Mouse (Mus musculus): ENCODE measurements at regions not wholly inside any gene's neighbourhood (a gene's known extent, or its start where the extent isn't known, plus 50 kb on each side); places are given as distances from the start of the nearest gene placed in this dataset.

DNA sequence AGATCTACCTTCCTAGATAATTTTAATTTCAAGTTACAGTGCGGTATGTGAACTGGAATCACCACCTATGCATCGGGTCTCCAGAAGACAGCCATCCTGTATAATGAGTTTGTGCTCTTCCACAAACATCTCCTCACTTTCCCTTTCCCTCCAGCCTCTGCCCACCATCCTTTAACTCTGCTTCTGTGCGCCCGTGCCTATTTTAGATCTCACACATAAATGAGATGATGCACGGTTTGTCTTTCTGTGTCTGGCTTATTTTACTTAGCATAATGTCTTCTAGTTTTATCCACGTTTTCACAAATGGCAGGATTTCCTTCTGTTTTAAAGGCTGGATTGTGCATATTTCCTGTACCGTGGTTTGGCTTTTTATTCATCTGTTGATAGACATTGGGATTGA is 227.8 kb upstream of the Podxl start:
- no peak for DNase-seq
- H3K36me3 ChIP-seq (ENCODE audit: control insufficient read depth, insufficient read depth, low read length), result no peaks in the 10 kb centered on the region
- no peak for TF ChIP-seq CTCF (IDR thresholded peaks at IDR 0.05; ENCODE audit: borderline replicate concordance, control insufficient read depth, extremely low read depth, insufficient read depth, low read length, poor library complexity)
- TF ChIP-seq POLR2A (IDR thresholded peaks at IDR 0.05; ENCODE audit: control insufficient read depth, extremely low read depth, insufficient read depth, low read length, poor library complexity), result no peak
- H3K27me3 ChIP-seq (ENCODE audit: control insufficient read depth, insufficient read depth, low read length), result no peaks in the 10 kb centered on the region
- WGBS, result 75% methylated on average over 7 of the region's 7 CpGs
- no peaks in the 10 kb centered on the region for H3K4me1 ChIP-seq (replicated peaks; ENCODE audit: control insufficient read depth, insufficient read depth, low read length)
- H3K4me3 ChIP-seq (ENCODE audit: control insufficient read depth, insufficient read depth, low read length), result no peak overlapping the region
- no peak overlapping the region for H3K27ac ChIP-seq (ENCODE audit: control insufficient read depth, insufficient read depth, low read length)

DNA sequence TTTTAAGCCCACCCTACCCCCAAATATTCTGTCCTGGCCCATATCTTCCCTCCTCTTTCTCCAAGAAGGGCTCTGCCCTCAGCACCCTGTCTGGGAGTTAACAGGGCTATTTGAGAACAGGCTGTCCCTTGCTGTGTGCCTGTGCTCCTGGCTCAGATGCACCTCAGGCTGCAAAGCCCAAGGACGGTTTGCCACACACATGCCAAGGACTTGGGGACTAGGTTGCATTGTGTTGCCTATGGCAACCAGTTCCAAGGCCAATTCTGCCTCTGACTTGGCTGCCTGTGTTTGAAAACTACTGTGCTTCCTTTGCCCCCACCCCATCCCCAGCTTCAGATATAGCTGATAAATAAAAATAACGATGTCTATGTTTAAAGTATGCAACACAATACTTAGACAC is 227.1 kb upstream of the Podxl start:
- no peak overlapping the region for H3K4me3 ChIP-seq (ENCODE audit: control insufficient read depth, insufficient read depth, low read length)
- no peak overlapping the region for H3K27ac ChIP-seq (ENCODE audit: control insufficient read depth, insufficient read depth, low read length)
- 81% methylated on average over 2 of the region's 2 CpGs for WGBS
- no peak for TF ChIP-seq POLR2A (IDR thresholded peaks at IDR 0.05; ENCODE audit: control insufficient read depth, extremely low read depth, insufficient read depth, low read length, poor library complexity)
- H3K4me1 ChIP-seq (replicated peaks; ENCODE audit: control insufficient read depth, insufficient read depth, low read length), result no peaks in the 10 kb centered on the region
- DNase-seq, result no peak
- no peaks in the 10 kb centered on the region for H3K36me3 ChIP-seq (ENCODE audit: control insufficient read depth, insufficient read depth, low read length)
- H3K27me3 ChIP-seq (ENCODE audit: control insufficient read depth, insufficient read depth, low read length), result no peaks in the 10 kb centered on the region

DNA sequence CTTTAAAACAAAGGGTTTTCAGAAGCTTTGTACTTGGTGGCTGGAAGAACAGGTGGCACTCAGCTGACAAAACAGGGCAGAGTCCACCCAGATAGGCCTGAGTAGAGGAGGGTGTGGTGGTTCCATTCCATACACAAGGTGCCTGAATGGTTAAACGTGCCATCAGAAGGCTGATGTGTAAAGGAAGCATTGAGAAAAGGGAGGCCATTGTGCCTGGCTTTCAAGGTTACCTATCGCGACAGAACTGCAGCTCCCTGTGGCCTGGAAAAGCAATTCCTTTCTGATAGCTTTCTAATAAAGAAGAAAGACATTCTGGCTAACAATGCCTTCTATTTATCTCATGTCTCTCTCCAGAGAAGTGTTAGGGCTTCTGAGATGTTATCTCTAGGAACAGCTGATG is 213.1 kb upstream of the Podxl start:
- TF ChIP-seq CTCF (IDR thresholded peaks at IDR 0.05; ENCODE audit: borderline replicate concordance, control insufficient read depth, extremely low read depth, insufficient read depth, low read length, poor library complexity), result no peak
- no peak for TF ChIP-seq POLR2A (IDR thresholded peaks at IDR 0.05; ENCODE audit: control insufficient read depth, extremely low read depth, insufficient read depth, low read length, poor library complexity)
- 60% methylated on average over 3 of the region's 3 CpGs for WGBS
- H3K27ac ChIP-seq (ENCODE audit: control insufficient read depth, insufficient read depth, low read length), result no peak overlapping the region

DNA sequence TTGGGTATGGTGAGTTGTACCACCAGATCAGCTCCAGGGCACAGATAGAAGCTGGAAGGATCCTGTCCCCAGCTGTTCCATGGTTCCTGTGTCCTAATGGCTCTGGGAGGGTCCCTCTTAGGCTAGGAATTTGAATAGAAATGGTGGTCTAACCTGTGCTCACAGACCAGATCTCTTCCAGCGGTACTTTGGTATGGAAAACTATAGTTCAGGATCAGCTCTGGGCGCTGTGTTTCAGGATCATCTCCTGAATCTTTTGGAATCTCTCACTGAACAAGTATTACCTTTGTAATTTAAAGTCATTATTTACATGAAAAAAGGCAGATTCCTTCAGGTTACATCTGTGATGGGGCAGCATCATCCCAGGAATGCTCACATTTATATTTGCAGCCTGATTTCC is 208.1 kb upstream of the Podxl start:
- WGBS, result 95% methylated on average over 2 of the region's 2 CpGs
- Histone ChIP-seq H3K27ac (ENCODE audit: control insufficient read depth, insufficient read depth, low read length) (no peak overlapping the region), H3K36me3 (ENCODE audit: control insufficient read depth, insufficient read depth, low read length) (no peaks in the 10 kb centered on the region), H3K27me3 (ENCODE audit: control insufficient read depth, insufficient read depth, low read length) (no peaks in the 10 kb centered on the region), H3K4me1 (replicated peaks; ENCODE audit: control insufficient read depth, insufficient read depth, low read length) (no peaks in the 10 kb centered on the region), H3K4me3 (ENCODE audit: control insufficient read depth, insufficient read depth, low read length) (no peak overlapping the region)
- TF ChIP-seq POLR2A (IDR thresholded peaks at IDR 0.05; ENCODE audit: control insufficient read depth, extremely low read depth, insufficient read depth, low read length, poor library complexity), result no peak
- TF ChIP-seq CTCF (IDR thresholded peaks at IDR 0.05; ENCODE audit: borderline replicate concordance, control insufficient read depth, extremely low read depth, insufficient read depth, low read length, poor library complexity), result no peak
- no peak for DNase-seq

More for the DNA sequence above, 213.1 kb upstream of the Podxl start:
- H3K4me3 ChIP-seq (ENCODE audit: control insufficient read depth, insufficient read depth, low read length), result no peak overlapping the region
- DNase-seq, result no peak
- H3K27me3 ChIP-seq (ENCODE audit: control insufficient read depth, insufficient read depth, low read length), result no peaks in the 10 kb centered on the region
- H3K36me3 ChIP-seq (ENCODE audit: control insufficient read depth, insufficient read depth, low read length), result no peaks in the 10 kb centered on the region
- no peaks in the 10 kb centered on the region for H3K4me1 ChIP-seq (replicated peaks; ENCODE audit: control insufficient read depth, insufficient read depth, low read length)

DNA sequence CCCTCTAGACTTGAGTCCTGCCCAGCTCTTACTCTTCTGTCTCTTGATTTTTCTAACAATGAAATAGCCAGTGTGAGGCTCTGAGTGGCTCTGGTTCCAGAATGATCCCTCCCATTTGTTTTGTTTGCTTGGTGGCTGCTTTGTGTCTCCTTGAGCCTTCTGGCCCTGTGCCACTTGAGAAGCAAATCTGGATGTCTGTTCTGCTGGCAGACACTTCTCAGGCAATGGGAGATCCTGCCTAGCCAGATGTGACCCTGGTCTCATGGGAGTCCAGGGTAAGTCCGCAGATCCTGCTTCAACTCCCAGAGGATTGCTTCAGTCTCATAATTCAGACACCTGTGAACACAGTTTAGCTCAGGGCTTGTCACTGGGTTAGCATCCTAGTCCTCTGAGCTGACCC is 181.8 kb upstream of the Podxl start:
- Histone ChIP-seq H3K27me3 (ENCODE audit: control insufficient read depth, insufficient read depth, low read length) (no peaks in the 10 kb centered on the region), H3K36me3 (ENCODE audit: control insufficient read depth, insufficient read depth, low read length) (no peaks in the 10 kb centered on the region), H3K4me3 (ENCODE audit: control insufficient read depth, insufficient read depth, low read length) (no peak overlapping the region), H3K27ac (ENCODE audit: control insufficient read depth, insufficient read depth, low read length) (no peak overlapping the region), H3K4me1 (replicated peaks; ENCODE audit: control insufficient read depth, insufficient read depth, low read length) (no peaks in the 10 kb centered on the region)
- no peak for DNase-seq
- no peak for TF ChIP-seq POLR2A (IDR thresholded peaks at IDR 0.05; ENCODE audit: control insufficient read depth, extremely low read depth, insufficient read depth, low read length, poor library complexity)
- no peak for TF ChIP-seq CTCF (IDR thresholded peaks at IDR 0.05; ENCODE audit: borderline replicate concordance, control insufficient read depth, extremely low read depth, insufficient read depth, low read length, poor library complexity)
- 88% methylated on average over 1 of the region's 1 CpGs for WGBS

DNA sequence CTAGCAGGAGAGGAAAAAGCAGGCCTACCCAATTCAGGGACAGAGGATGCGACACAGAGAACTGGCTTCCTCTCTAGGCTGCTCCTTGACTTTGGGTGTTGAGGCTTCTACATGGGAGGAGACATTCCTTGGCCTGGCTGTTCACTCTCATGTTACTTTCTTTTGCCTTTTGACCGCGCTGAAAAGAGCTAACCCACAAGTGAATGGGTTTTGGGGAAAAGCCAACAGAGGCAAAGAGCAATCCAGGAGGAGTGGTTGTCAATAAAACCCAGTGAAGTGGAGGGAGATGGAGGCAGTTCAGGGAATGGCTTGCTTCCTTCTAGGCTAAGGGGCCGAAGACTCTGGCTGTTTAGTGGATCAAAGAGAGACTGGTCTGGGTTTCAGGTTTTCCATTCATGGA is 167.6 kb upstream of the Podxl start:
- TF ChIP-seq CTCF (IDR thresholded peaks at IDR 0.05; ENCODE audit: borderline replicate concordance, control insufficient read depth, extremely low read depth, insufficient read depth, low read length, poor library complexity), result no peak
- no peak for TF ChIP-seq POLR2A (IDR thresholded peaks at IDR 0.05; ENCODE audit: control insufficient read depth, extremely low read depth, insufficient read depth, low read length, poor library complexity)
- no peak for DNase-seq
- Histone ChIP-seq H3K36me3 (ENCODE audit: control insufficient read depth, insufficient read depth, low read length) (no peaks in the 10 kb centered on the region), H3K4me1 (replicated peaks; ENCODE audit: control insufficient read depth, insufficient read depth, low read length) (no peaks in the 10 kb centered on the region), H3K27me3 (ENCODE audit: control insufficient read depth, insufficient read depth, low read length) (no peaks in the 10 kb centered on the region), H3K4me3 (ENCODE audit: control insufficient read depth, insufficient read depth, low read length) (no peak overlapping the region), H3K27ac (ENCODE audit: control insufficient read depth, insufficient read depth, low read length) (no peak overlapping the region)
- WGBS, result 79% methylated on average over 4 of the region's 4 CpGs

DNA sequence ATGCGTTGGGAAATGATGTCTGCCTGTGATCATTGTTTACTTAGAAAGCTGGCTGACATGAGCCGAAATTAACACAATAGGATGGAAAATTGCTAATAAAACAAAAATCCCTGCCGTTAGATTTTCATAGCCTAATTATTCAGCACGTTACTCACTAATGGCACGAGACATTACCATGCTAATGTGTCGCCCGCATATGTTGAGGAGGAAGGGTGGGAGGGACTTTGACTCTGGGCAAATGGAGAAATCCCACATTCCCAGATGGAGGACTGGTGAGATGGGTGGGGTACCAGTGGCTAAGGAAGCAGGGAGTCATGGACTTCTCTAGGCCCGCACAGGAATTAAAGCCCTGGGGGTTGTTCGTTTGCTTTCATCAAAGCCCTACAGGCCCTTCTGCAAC is 155.8 kb upstream of the Podxl start:
- H3K4me3 ChIP-seq (ENCODE audit: control insufficient read depth, insufficient read depth, low read length), result no peak overlapping the region
- H3K27ac ChIP-seq (ENCODE audit: control insufficient read depth, insufficient read depth, low read length), result no peak overlapping the region
- DNase-seq, result no peak
- WGBS, result 78% methylated on average over 9 of the region's 9 CpGs
- TF ChIP-seq POLR2A (IDR thresholded peaks at IDR 0.05; ENCODE audit: control insufficient read depth, extremely low read depth, insufficient read depth, low read length, poor library complexity), result no peak
- no peak for TF ChIP-seq CTCF (IDR thresholded peaks at IDR 0.05; ENCODE audit: borderline replicate concordance, control insufficient read depth, extremely low read depth, insufficient read depth, low read length, poor library complexity)
- H3K36me3 ChIP-seq (ENCODE audit: control insufficient read depth, insufficient read depth, low read length), result no peaks in the 10 kb centered on the region
- no peaks in the 10 kb centered on the region for H3K27me3 ChIP-seq (ENCODE audit: control insufficient read depth, insufficient read depth, low read length)
- H3K4me1 ChIP-seq (replicated peaks; ENCODE audit: control insufficient read depth, insufficient read depth, low read length), result no peaks in the 10 kb centered on the region
